Mouse (Mus musculus) lung, adult 2 months (tissue): ENCODE data around the gene Gm49322.

Experiments
- CTCF ChIP-seq: fragments of 200-500 bp; IDR thresholded peaks from 2 replicates; pipeline ENCODE4 v1.5.1; 2011; ENCODE audit warnings: mild to moderate bottlenecking, low read length, control low read depth; ENCODE audit not compliant: insufficient read depth
- POLR2A ChIP-seq: fragments of 200-500 bp; IDR thresholded peaks from 2 replicates; pipeline ENCODE4 v1.6.1; 2011; ENCODE audit warnings: low read depth, mild to moderate bottlenecking, control low read depth, low read length, borderline replicate concordance; ENCODE audit errors: extremely low read depth

DNA sequence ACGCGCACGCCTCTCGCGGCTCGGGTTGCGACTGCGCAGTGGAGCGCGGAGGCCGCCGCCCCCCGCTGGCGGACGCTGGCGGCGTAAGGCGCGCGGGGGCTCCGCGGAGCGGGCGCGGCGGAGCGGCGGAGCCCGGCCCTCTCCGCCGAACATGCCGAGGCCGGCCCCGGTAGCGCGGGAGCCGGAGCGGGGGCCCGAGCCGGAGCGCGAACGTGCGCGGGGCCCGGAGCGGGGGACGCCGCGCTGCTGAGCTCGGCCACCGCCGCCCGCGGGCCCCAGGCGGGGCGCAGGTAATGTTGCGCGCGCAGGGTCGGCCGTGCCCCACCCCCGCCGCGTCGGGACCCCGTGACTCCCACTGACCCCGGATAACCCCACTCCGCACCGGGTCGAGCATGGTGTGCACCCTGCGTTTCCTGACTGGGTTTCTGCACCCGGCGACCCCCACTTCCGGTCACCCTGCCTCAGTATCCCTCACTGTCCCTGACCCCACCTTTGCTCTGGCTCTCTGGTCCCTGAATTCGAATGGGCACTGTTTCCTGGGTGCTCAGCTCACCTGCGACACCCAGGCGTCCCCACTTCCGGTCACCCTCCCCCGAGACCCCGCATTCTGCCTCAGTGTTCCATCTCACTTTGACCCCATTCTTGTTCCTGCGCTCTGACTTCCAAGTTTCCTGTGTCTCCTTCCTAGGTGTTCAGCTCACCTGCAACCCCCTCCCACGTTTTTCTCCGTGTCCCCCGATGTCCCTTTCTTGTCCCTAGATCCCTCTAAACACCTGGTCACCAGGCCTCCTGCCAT lies 17.0 kb downstream of the Gm49322 start, which contains the start of gene Csnk1g2:
- TF ChIP-seq POLR2A (peak; percentile 48; the same call in 1 of the 2 replicates), CTCF (no peak)
